In the genomic region with DNA sequence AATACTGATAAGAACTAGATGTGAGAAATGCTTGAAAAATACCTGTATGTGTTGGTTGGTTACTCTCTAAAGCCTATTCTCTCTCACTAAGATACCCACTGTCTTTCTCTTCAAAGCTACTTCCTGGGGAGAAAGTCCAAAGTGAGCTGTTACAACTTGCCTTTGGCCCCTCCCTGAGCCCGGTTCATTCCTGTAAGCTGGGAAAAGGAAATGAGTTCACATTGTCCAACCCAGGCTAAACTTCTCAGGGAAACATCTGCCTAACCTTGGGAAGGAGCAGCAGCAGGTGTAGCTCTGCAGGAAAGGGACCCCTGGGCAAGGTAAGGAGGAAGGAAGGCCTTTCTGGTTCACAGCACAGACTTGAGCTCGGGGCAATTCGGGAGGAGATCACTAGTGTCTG, we compare ENCODE assay signal across 19 mouse cellular contexts. TPM values are rescaled to one million over a fixed set of nuclear protein-coding genes. Genes with fewer than 3 reads are reported as not detected.
DNase-seq lines count a peak whose midpoint lies in the region; ATAC-seq and TF ChIP-seq lines count a peak whose summit lies in the region.
"Had no signal": no experiment of that assay in that cellular context is flagged by ENCODE, and none has a peak within 500 bp of the region (broad histone marks: within the 10 kb centered on the region; RNA-seq: fewer than 3 reads in every experiment).

No protein-coding gene starts in this region.

- no peak overlapping the region for H3K4me2 ChIP-seq in kidney, embryonic 15.5 days
- no peak overlapping the region; the same call in 1 of the 2 replicates for H3K4me2 ChIP-seq in intestine, embryonic 14.5 days (ENCODE audit: low read length)
- no peak overlapping the region for H3K4me2 ChIP-seq in stomach, embryonic 15.5 days
- H3K4me2 ChIP-seq: heart, embryonic 13.5 days; liver, embryonic 13.5 days had no signal

- TF ChIP-seq CTCF in kidney, adult 2 months (conservative IDR thresholded peaks at IDR 0.05; ENCODE audit: insufficient read depth, insufficient read length, low read depth, low read length), result no peak

- peak overlapping the region; percentile 85 for H3K27ac ChIP-seq in kidney, adult 2 months (ENCODE audit: insufficient read depth, low read depth, low read length)
- no peak overlapping the region; the same call in 1 of the 2 replicates for H3K27ac ChIP-seq in kidney, embryonic 15.5 days
- H3K27ac ChIP-seq in intestine, embryonic 14.5 days (ENCODE audit: low read depth), result peak overlapping the region; percentile 64
- no peak overlapping the region for H3K27ac ChIP-seq in stomach, embryonic 15.5 days
- H3K27ac ChIP-seq: gastrocnemius, adult 2 months; heart, embryonic 13.5 days; left cerebral cortex, adult 2 months; limb, embryonic 10.5 days; liver, embryonic 13.5 days had no signal

- no peaks in the 10 kb centered on the region for H3K36me3 ChIP-seq in kidney, adult 2 months (ENCODE audit: control insufficient read depth, insufficient read depth, low read length)
- H3K36me3 ChIP-seq in kidney, embryonic 15.5 days, result no peaks in the 10 kb centered on the region
- no peaks in the 10 kb centered on the region for H3K36me3 ChIP-seq in intestine, embryonic 14.5 days (ENCODE audit: control insufficient read depth, insufficient read depth, low read length)
- no peaks in the 10 kb centered on the region for H3K36me3 ChIP-seq in stomach, embryonic 15.5 days
- H3K36me3 ChIP-seq: heart, embryonic 13.5 days; limb, embryonic 10.5 days; liver, embryonic 13.5 days had no signal

- peak; percentile 78 for DNase-seq in kidney, adult 2 months
- peak; percentile 56 for DNase-seq in intestine, embryonic 14.5 days (ENCODE audit: low spot score)
- peak; percentile 44 for DNase-seq in kidney, postnatal 14 days
- DNase-seq in spleen, postnatal 10 days (ENCODE audit: low spot score in 2 of 2), result no peak
- no peak for DNase-seq in ovary, postnatal 14 days (ENCODE audit: low spot score)
- DNase-seq: forebrain, postnatal 0 days; gastrocnemius, adult 2 months; heart, postnatal 4 days; liver, embryonic 13.5 days; lung, postnatal 10 days had no signal

- no peaks in the 10 kb centered on the region for H3K9me3 ChIP-seq in kidney, embryonic 15.5 days (replicated peaks)
- no peaks in the 10 kb centered on the region for H3K9me3 ChIP-seq in intestine, embryonic 14.5 days (ENCODE audit: control insufficient read depth, low read length)
- no peaks in the 10 kb centered on the region for H3K9me3 ChIP-seq in stomach, embryonic 15.5 days
- H3K9me3 ChIP-seq: heart, embryonic 13.5 days; limb, embryonic 10.5 days; liver, embryonic 13.5 days had no signal

- H3K4me3 ChIP-seq in kidney, adult 2 months (ENCODE audit: insufficient read depth, low read depth, low read length), result peak overlapping the region; percentile 52
- H3K4me3 ChIP-seq in kidney, embryonic 15.5 days (replicated peaks), result no peak overlapping the region
- H3K4me3 ChIP-seq in intestine, embryonic 14.5 days (ENCODE audit: low read depth, low read length), result no peak overlapping the region
- no peak overlapping the region for H3K4me3 ChIP-seq in stomach, embryonic 15.5 days (replicated peaks)
- H3K4me3 ChIP-seq: gastrocnemius, adult 2 months; heart, embryonic 13.5 days; left cerebral cortex, adult 2 months; limb, embryonic 10.5 days; liver, embryonic 13.5 days had no signal

- no peak overlapping the region for H3K9ac ChIP-seq in kidney, embryonic 15.5 days
- no peak overlapping the region for H3K9ac ChIP-seq in intestine, embryonic 14.5 days (ENCODE audit: low read length)
- no peak overlapping the region for H3K9ac ChIP-seq in stomach, embryonic 15.5 days
- H3K9ac ChIP-seq: forebrain, postnatal 0 days; heart, embryonic 13.5 days; liver, embryonic 13.5 days had no signal

- no peaks in the 10 kb centered on the region for H3K27me3 ChIP-seq in kidney, adult 2 months (replicated peaks; ENCODE audit: control insufficient read depth, insufficient read depth, low read length)
- H3K27me3 ChIP-seq in kidney, embryonic 15.5 days, result no peaks in the 10 kb centered on the region
- no peaks in the 10 kb centered on the region for H3K27me3 ChIP-seq in intestine, embryonic 14.5 days (replicated peaks; ENCODE audit: control insufficient read depth, insufficient read depth, low read length)
- H3K27me3 ChIP-seq in stomach, embryonic 15.5 days (replicated peaks), result no peaks in the 10 kb centered on the region
- H3K27me3 ChIP-seq: CH12.LX; heart, embryonic 13.5 days; liver, embryonic 13.5 days had no signal

- WGBS in kidney, adult 2 months, result 30% methylated on average over 3 of the region's 3 CpGs
- 54% methylated on average over 3 of the region's 3 CpGs for WGBS in kidney, embryonic 15.5 days
- WGBS in intestine, embryonic 14.5 days, result 75% methylated on average over 3 of the region's 3 CpGs
- WGBS in stomach, embryonic 15.5 days, result 56% methylated on average over 3 of the region's 3 CpGs

- TF ChIP-seq POLR2A in kidney, adult 2 months (IDR thresholded peaks at IDR 0.05; ENCODE audit: low read depth, low read length), result no peak

- ATAC-seq in kidney, embryonic 15.5 days (replicated peaks; ENCODE audit: low FRiP score), result no peak
- ATAC-seq in intestine, embryonic 14.5 days (replicated peaks; ENCODE audit: low FRiP score, low TSS enrichment, low read depth), result peak; percentile 80
- peak; percentile 53; the same call in 1 of the 2 replicates for ATAC-seq in stomach, embryonic 15.5 days (ENCODE audit: insufficient read depth, low FRiP score, low read depth)
- ATAC-seq in megakaryocyte progenitor cell, adult 5-6 weeks (replicated peaks; ENCODE audit: poor library complexity), result no peak
- ATAC-seq: forebrain, postnatal 0 days; hindbrain, embryonic 16.5 days; midbrain, embryonic 16.5 days had no signal

- peaks cover 11% of the 10 kb centered on the region; the same call in 1 of the 2 replicates for H3K4me1 ChIP-seq in kidney, adult 2 months (ENCODE audit: control insufficient read depth, insufficient read depth, low read length)
- H3K4me1 ChIP-seq in kidney, embryonic 15.5 days, result 0 out of 2 replicates have a peak, but pooled peaks cover 5% of the 10 kb centered on the region
- no peaks in the 10 kb centered on the region for H3K4me1 ChIP-seq in intestine, embryonic 14.5 days (replicated peaks; ENCODE audit: control insufficient read depth, insufficient read depth, low read length)
- H3K4me1 ChIP-seq in stomach, embryonic 15.5 days, result no peaks in the 10 kb centered on the region
- H3K4me1 ChIP-seq: heart, embryonic 13.5 days; limb, embryonic 10.5 days; liver, embryonic 13.5 days had no signal

RNA-seq across cellular contexts. Expression of gene Pak1, which starts 42.4 kb away (rescaled TPM):
- polyA plus RNA-seq in kidney, adult 2 months (2012; rRNA removed), result 25.1 and 30.3 TPM in 2 replicates
- 16.4 and 17.2 TPM in 2 replicates for polyA plus RNA-seq in kidney, embryonic 15.5 days (2015; fragmentation: Nextera tagmentation; extraction: Ambion mirVana)
- polyA plus RNA-seq in intestine, embryonic 14.5 days (2014; fragmentation: Nextera tagmentation; extraction: Ambion mirVana), result 39.3 and 42.8 TPM in 2 replicates
- 27.2 and 30.3 TPM in 2 replicates for polyA plus RNA-seq in stomach, embryonic 15.5 days (2015; fragmentation: Nextera tagmentation; extraction: Ambion mirVana)
- total RNA-seq in megakaryocyte progenitor cell, adult 5-6 weeks (2015), result 41.0 and 51.5 TPM in 2 replicates
- 48.3 and 51.7 TPM in 2 replicates for total RNA-seq in megakaryocyte progenitor cell, adult 5-6 weeks (2017)

Comparison
In these comparisons a context has a peak if more than half of its experiments do, and no peak if none do; other contexts are left out.
1. H3K27ac ChIP-seq: peak in kidney, adult 2 months (single experiment) and intestine, embryonic 14.5 days (single experiment); none in kidney, embryonic 15.5 days (single experiment) and stomach, embryonic 15.5 days (single experiment).
2. DNase-seq: peak in kidney, adult 2 months (single experiment), intestine, embryonic 14.5 days (single experiment) and kidney, postnatal 14 days (single experiment); none in spleen, postnatal 10 days (0 of 2) and ovary, postnatal 14 days (single experiment).
3. ATAC-seq: peak in intestine, embryonic 14.5 days (single experiment) and stomach, embryonic 15.5 days (single experiment); none in kidney, embryonic 15.5 days (single experiment) and megakaryocyte progenitor cell, adult 5-6 weeks (single experiment).